Mouse (Mus musculus): ENCODE data around the gene Dnajc10.

The Dnajc10 gene

GRCm38 (mm10) chr2:80325779-80326178 is 10.5 kb downstream of the Dnajc10 start:
- in situ Hi-C loops (cut with MboI; ENCODE audit: unreplicated experiment in 2 of 2) = loop anchor here in 1 of 2 experiments (25.0 kb wide), 1 partner anchor 1038 kb away; no protein-coding TSS in a partner anchor

- in situ Hi-C loops (cut with MboI; ENCODE audit: unreplicated experiment in 2 of 2) = loop anchor here in 1 of 2 experiments (25.0 kb wide), 1 partner anchor 1040 kb away; no protein-coding TSS in a partner anchor
Measured at GRCm38 (mm10) chr2:80327272-80327671, 12.0 kb downstream of the Dnajc10 start.

- in situ Hi-C loops (cut with MboI; ENCODE audit: unreplicated experiment in 2 of 2) = loop anchor here in 1 of 2 experiments (25.0 kb wide), 1 partner anchor 1042 kb away; no protein-coding TSS in a partner anchor
Measured at GRCm38 (mm10) chr2:80328961-80329653, 13.8 kb downstream of the Dnajc10 start.

- in situ Hi-C loops (cut with MboI; ENCODE audit: unreplicated experiment in 2 of 2) = loop anchor here in 1 of 2 experiments (25.0 kb wide), 1 partner anchor 1053 kb away; no protein-coding TSS in a partner anchor
Measured at GRCm38 (mm10) chr2:80340537-80340936, 25.3 kb downstream of the Dnajc10 start.

GRCm38 (mm10) chr2:80354531-80354930 is 39.3 kb downstream of the Dnajc10 start:
- in situ Hi-C loops (cut with MboI; ENCODE audit: unreplicated experiment in 2 of 2) = no loop called here

GRCm38 (mm10) chr2:80356656-80357231 is 41.5 kb downstream of the Dnajc10 start:
- in situ Hi-C loops (cut with MboI; ENCODE audit: unreplicated experiment in 2 of 2) = no loop called here

GRCm38 (mm10) chr2:80371458-80371857 is 56.2 kb downstream of the Dnajc10 start:
- in situ Hi-C loops (cut with MboI; ENCODE audit: unreplicated experiment in 2 of 2) = no loop called here

- in situ Hi-C loops (cut with MboI; ENCODE audit: unreplicated experiment in 2 of 2) = no loop called here
Measured at GRCm38 (mm10) chr2:80374892-80375291, 59.6 kb downstream of the Dnajc10 start.

- in situ Hi-C loops (cut with MboI; ENCODE audit: unreplicated experiment in 2 of 2) = no loop called here
Measured at GRCm38 (mm10) chr2:80379848-80380247, 64.6 kb downstream of the Dnajc10 start.

- in situ Hi-C loops (cut with MboI; ENCODE audit: unreplicated experiment in 2 of 2) = no loop called here
Measured at GRCm38 (mm10) chr2:80384447-80384846, 69.2 kb downstream of the Dnajc10 start.

GRCm38 (mm10) chr2:80386255-80386654 is 71.0 kb downstream of the Dnajc10 start:
- in situ Hi-C loops (cut with MboI; ENCODE audit: unreplicated experiment in 2 of 2) = no loop called here

GRCm38 (mm10) chr2:80387668-80388067 is 72.4 kb downstream of the Dnajc10 start:
- in situ Hi-C loops (cut with MboI; ENCODE audit: unreplicated experiment in 2 of 2) = no loop called here

- in situ Hi-C loops (cut with MboI; ENCODE audit: unreplicated experiment in 2 of 2) = no loop called here
Measured at GRCm38 (mm10) chr2:80388341-80388740, 73.1 kb downstream of the Dnajc10 start.

- in situ Hi-C loops (cut with MboI; ENCODE audit: unreplicated experiment in 2 of 2) = no loop called here
Measured at GRCm38 (mm10) chr2:80396057-80396456, 80.8 kb downstream of the Dnajc10 start.

- in situ Hi-C loops (cut with MboI; ENCODE audit: unreplicated experiment in 2 of 2) = no loop called here
Measured at GRCm38 (mm10) chr2:80396864-80397263, 81.6 kb downstream of the Dnajc10 start.

- in situ Hi-C loops (cut with MboI; ENCODE audit: unreplicated experiment in 2 of 2) = no loop called here
Measured at GRCm38 (mm10) chr2:80398595-80399099, 83.4 kb downstream of the Dnajc10 start.
